9 mouse cellular contexts compared by ENCODE assay signal in genomic region chr19:8718357-8718756, GRCm38 (mm10). TPM values are rescaled to one million over a fixed set of nuclear protein-coding genes. Genes with fewer than 3 reads are reported as not detected.
A peak's percentile ranks its signal among the peaks of the same experiment; 100 is the strongest.
DNase-seq lines count a peak whose midpoint lies in the region; ATAC-seq lines count a peak whose summit lies in the region.
"Had no signal": no experiment of that assay in that cellular context is flagged by ENCODE, and none has a peak within 500 bp of the region (broad histone marks: within the 10 kb centered on the region; RNA-seq: fewer than 3 reads in every experiment).

No protein-coding gene starts in this region.

- DNase-seq in kidney, adult 18-20 months = peak; percentile 57
- DNase-seq in R1 (ENCODE audit: low read depth, low spot score) = peak; percentile 84
- DNase-seq in embryonic facial prominence, embryonic 10.5 days (ENCODE audit: low spot score) = peak; percentile 67
- peak; percentile 65 for DNase-seq in limb, embryonic 10.5 days (ENCODE audit: low spot score)
- peak; percentile 39 for DNase-seq in retina, adult 2 months (ENCODE audit: low read depth, low spot score)
- no peak for DNase-seq in left cerebral cortex, adult 18-20 months (ENCODE audit: low spot score in 2 of 2)

- no peaks in the 10 kb centered on the region for H3K27me3 ChIP-seq in kidney, embryonic 16.5 days (ENCODE audit: insufficient read depth, low read length)
- H3K27me3 ChIP-seq in embryonic facial prominence, embryonic 10.5 days (replicated peaks; ENCODE audit: low read depth, poor library complexity, severe bottlenecking) = no peaks in the 10 kb centered on the region
- H3K27me3 ChIP-seq in limb, embryonic 10.5 days (ENCODE audit: low read depth, poor library complexity, severe bottlenecking) = no peaks in the 10 kb centered on the region
- H3K27me3 ChIP-seq: megakaryocyte, embryonic 14.5 days had no signal

- H3K4me1 ChIP-seq in kidney, embryonic 16.5 days (ENCODE audit: insufficient read depth, low read length) = peaks cover 19% of the 10 kb centered on the region
- H3K4me1 ChIP-seq in embryonic facial prominence, embryonic 10.5 days = peaks cover 19% of the 10 kb centered on the region
- peaks cover 13% of the 10 kb centered on the region for H3K4me1 ChIP-seq in limb, embryonic 10.5 days

- no peak for ATAC-seq in kidney, embryonic 16.5 days (ENCODE audit: low FRiP score, low TSS enrichment)
- ATAC-seq in CD4-positive, CD25-positive, alpha-beta regulatory T cell, adult 4 months = peak; percentile 37

- no peaks in the 10 kb centered on the region for H3K9me3 ChIP-seq in kidney, embryonic 16.5 days (ENCODE audit: low read length)
- no peaks in the 10 kb centered on the region for H3K9me3 ChIP-seq in embryonic facial prominence, embryonic 10.5 days
- no peaks in the 10 kb centered on the region for H3K9me3 ChIP-seq in limb, embryonic 10.5 days (replicated peaks)
- H3K9me3 ChIP-seq: megakaryocyte, embryonic 14.5 days had no signal

- no peak overlapping the region for H3K4me2 ChIP-seq in kidney, embryonic 16.5 days (replicated peaks; ENCODE audit: low read depth, low read length)

- no peak overlapping the region for H3K4me3 ChIP-seq in kidney, embryonic 16.5 days (ENCODE audit: low read length)
- no peak overlapping the region for H3K4me3 ChIP-seq in embryonic facial prominence, embryonic 10.5 days
- no peak overlapping the region for H3K4me3 ChIP-seq in limb, embryonic 10.5 days
- H3K4me3 ChIP-seq: megakaryocyte, embryonic 14.5 days had no signal

- no peaks in the 10 kb centered on the region for H3K36me3 ChIP-seq in kidney, embryonic 16.5 days (ENCODE audit: insufficient read depth, low read length)
- no peaks in the 10 kb centered on the region for H3K36me3 ChIP-seq in embryonic facial prominence, embryonic 10.5 days (replicated peaks)
- H3K36me3 ChIP-seq in limb, embryonic 10.5 days = no peaks in the 10 kb centered on the region

- WGBS in kidney, embryonic 16.5 days = 74% methylated on average over 3 of the region's 3 CpGs
- 69% methylated on average over 3 of the region's 3 CpGs for WGBS in embryonic facial prominence, embryonic 10.5 days
- WGBS in limb, embryonic 10.5 days = 69% methylated on average over 3 of the region's 3 CpGs

- H3K9ac ChIP-seq in kidney, embryonic 16.5 days (replicated peaks; ENCODE audit: low read length) = no peak overlapping the region

- H3K27ac ChIP-seq in kidney, embryonic 16.5 days (ENCODE audit: low read length) = no peak overlapping the region
- H3K27ac ChIP-seq in embryonic facial prominence, embryonic 10.5 days (replicated peaks) = no peak overlapping the region
- H3K27ac ChIP-seq in limb, embryonic 10.5 days = no peak overlapping the region

RNA-seq across cellular contexts. Expression of gene Slc3a2, which starts 4.8 kb away (rescaled TPM):
- 141 and 146 TPM in 2 replicates for polyA plus RNA-seq in kidney, embryonic 16.5 days (2015; fragmentation: Nextera tagmentation; extraction: Ambion mirVana)
- 10 to 100 TPM; 63.7 to 85.1 TPM for polyA plus RNA-seq in CD4-positive, CD25-positive, alpha-beta regulatory T cell, adult 4 months (2017; shearing (Covaris generic))
- 125 and 127 TPM in 2 replicates for polyA plus RNA-seq in embryonic facial prominence, embryonic 10.5 days (2016; fragmentation: Nextera tagmentation; extraction: Ambion mirVana)
- polyA plus RNA-seq in limb, embryonic 10.5 days (2016; fragmentation: Nextera tagmentation; extraction: Ambion mirVana) = 119 and 128 TPM in 2 replicates
- total RNA-seq in left cerebral cortex, adult 18-20 months (2021) = 100 to 1,000 TPM; 148 to 152 TPM

RNA-seq across cellular contexts. Expression of gene Wdr74, which starts 17.3 kb away (rescaled TPM):
- polyA plus RNA-seq in kidney, embryonic 16.5 days (2015; fragmentation: Nextera tagmentation; extraction: Ambion mirVana) = 101 and 108 TPM in 2 replicates
- polyA plus RNA-seq in CD4-positive, CD25-positive, alpha-beta regulatory T cell, adult 4 months (2017; shearing (Covaris generic)) = 10 to 100 TPM; 72.5 to 92.2 TPM
- polyA plus RNA-seq in embryonic facial prominence, embryonic 10.5 days (2016; fragmentation: Nextera tagmentation; extraction: Ambion mirVana) = 117 and 127 TPM in 2 replicates
- 121 and 145 TPM in 2 replicates for polyA plus RNA-seq in limb, embryonic 10.5 days (2016; fragmentation: Nextera tagmentation; extraction: Ambion mirVana)
- total RNA-seq in left cerebral cortex, adult 18-20 months (2021) = 10 to 100 TPM; 46.9 to 50.5 TPM

RNA-seq across cellular contexts. Expression of gene 1700092M07Rik, which starts 22.2 kb away (rescaled TPM):
- 1.9 and 2.0 TPM in 2 replicates for polyA plus RNA-seq in kidney, embryonic 16.5 days (2015; fragmentation: Nextera tagmentation; extraction: Ambion mirVana)
- polyA plus RNA-seq in CD4-positive, CD25-positive, alpha-beta regulatory T cell, adult 4 months (2017; shearing (Covaris generic)) = under 1 TPM in 1 of 2 experiments, not detected in 1; 0.75 TPM
- polyA plus RNA-seq in embryonic facial prominence, embryonic 10.5 days (2016; fragmentation: Nextera tagmentation; extraction: Ambion mirVana) = 3.4 and 3.5 TPM in 2 replicates
- 2.8 and 3.1 TPM in 2 replicates for polyA plus RNA-seq in limb, embryonic 10.5 days (2016; fragmentation: Nextera tagmentation; extraction: Ambion mirVana)
- total RNA-seq in left cerebral cortex, adult 18-20 months (2021) = 1 to 10 TPM in 1 of 2 experiments, under 1 TPM in 1; 0.94 to 1.5 TPM

RNA-seq across cellular contexts. Expression of gene Stx5a, which starts 22.9 kb away (rescaled TPM):
- 150 and 154 TPM in 2 replicates for polyA plus RNA-seq in kidney, embryonic 16.5 days (2015; fragmentation: Nextera tagmentation; extraction: Ambion mirVana)
- 100 to 1,000 TPM; 132 to 165 TPM for polyA plus RNA-seq in CD4-positive, CD25-positive, alpha-beta regulatory T cell, adult 4 months (2017; shearing (Covaris generic))
- 97.0 and 108 TPM in 2 replicates for polyA plus RNA-seq in embryonic facial prominence, embryonic 10.5 days (2016; fragmentation: Nextera tagmentation; extraction: Ambion mirVana)
- polyA plus RNA-seq in limb, embryonic 10.5 days (2016; fragmentation: Nextera tagmentation; extraction: Ambion mirVana) = 99.3 and 134 TPM in 2 replicates
- 10 to 100 TPM; 70.1 to 72.7 TPM for total RNA-seq in left cerebral cortex, adult 18-20 months (2021)

RNA-seq across cellular contexts. Expression of gene Nxf1, which starts 38.5 kb away (rescaled TPM):
- polyA plus RNA-seq in kidney, embryonic 16.5 days (2015; fragmentation: Nextera tagmentation; extraction: Ambion mirVana) = 213 and 218 TPM in 2 replicates
- polyA plus RNA-seq in CD4-positive, CD25-positive, alpha-beta regulatory T cell, adult 4 months (2017; shearing (Covaris generic)) = 100 to 1,000 TPM; 163 to 188 TPM
- 254 and 269 TPM in 2 replicates for polyA plus RNA-seq in embryonic facial prominence, embryonic 10.5 days (2016; fragmentation: Nextera tagmentation; extraction: Ambion mirVana)
- 257 and 273 TPM in 2 replicates for polyA plus RNA-seq in limb, embryonic 10.5 days (2016; fragmentation: Nextera tagmentation; extraction: Ambion mirVana)
- 10 to 100 TPM; 78.1 to 88.5 TPM for total RNA-seq in left cerebral cortex, adult 18-20 months (2021)

Comparison
In these comparisons a context has a peak if more than half of its experiments do, and no peak if none do; other contexts are left out.
1. DNase-seq: peak in kidney, adult 18-20 months (single experiment), R1 (single experiment), embryonic facial prominence, embryonic 10.5 days (single experiment), limb, embryonic 10.5 days (single experiment) and retina, adult 2 months (single experiment); none in left cerebral cortex, adult 18-20 months (0 of 2).